Mouse (Mus musculus) heart, embryonic 11.5 days (tissue): ENCODE measurements at regions not wholly inside any gene's neighbourhood (a gene's known extent, or its start where the extent isn't known, plus 50 kb on each side); places are given as distances from the start of the nearest gene placed in this dataset.

Experiments
- ATAC-seq: fragments of 200-750 bp; cut with Nextera tagmentation; replicated peaks from 2 replicates; pipeline ENCODE4 v1.8.0; 2017; ENCODE audit warnings: moderate library complexity; ENCODE audit not compliant: insufficient number of reproducible peaks, low FRiP score, low TSS enrichment
- H3K27ac ChIP-seq: fragments of 300-500 bp; sonication (generic); 2 replicates; pipeline ENCODE4 v1.5.1; 2014; ENCODE audit warnings: mild to moderate bottlenecking, low read depth, low read length
- H3K27me3 ChIP-seq: fragments of 300-500 bp; sonication (generic); 2 replicates; pipeline ENCODE4 v1.6.1; 2014; ENCODE audit warnings: mild to moderate bottlenecking, low read length, mixed read lengths; ENCODE audit not compliant: control insufficient read depth, insufficient read depth
- H3K36me3 ChIP-seq: fragments of 300-500 bp; sonication (generic); 2 replicates; pipeline ENCODE4 v1.6.1; 2014; ENCODE audit warnings: mild to moderate bottlenecking, low read length, moderate library complexity, mixed read lengths; ENCODE audit not compliant: control insufficient read depth, insufficient read depth
- H3K4me1 ChIP-seq: fragments of 300-500 bp; sonication (generic); 2 replicates; pipeline ENCODE4 v1.6.1; 2014; ENCODE audit warnings: low read length; ENCODE audit not compliant: control insufficient read depth, insufficient read depth
- H3K4me2 ChIP-seq: fragments of 300-500 bp; sonication (generic); 2 replicates; pipeline ENCODE4 v1.6.1; 2014; ENCODE audit warnings: mild to moderate bottlenecking, moderate library complexity
- H3K4me3 ChIP-seq: fragments of 300-500 bp; sonication (generic); 2 replicates; pipeline ENCODE4 v1.5.1; 2014; ENCODE audit warnings: low read depth, low read length
- H3K9ac ChIP-seq: fragments of 300-500 bp; sonication (generic); 2 replicates; pipeline ENCODE4 v1.6.1; 2014; ENCODE audit warnings: mild to moderate bottlenecking, low read depth, low read length, moderate library complexity
- H3K9me3 ChIP-seq: fragments of 300-500 bp; sonication (generic); replicated peaks from 2 replicates; pipeline ENCODE4 v1.6.1; 2016; ENCODE audit warnings: low read length; ENCODE audit not compliant: control insufficient read depth
- WGBS: fragments of 180-500 bp; shearing (Covaris S2); extraction: QIAGEN DNeasy Blood & Tissue Kit; methylation state at CpG from one replicate; pipeline ENCODE4 v1.1.7; 2014; ENCODE audit not compliant: insufficient replicate concordance; 5-methylcytosine and 5-hydroxymethylcytosine counted together

- no peaks in the 10 kb centered on the region for H3K4me1 ChIP-seq
- no peak overlapping the region for H3K27ac ChIP-seq
- no peaks in the 10 kb centered on the region for H3K27me3 ChIP-seq
- H3K9ac ChIP-seq, result no peak overlapping the region
- 73% methylated on average over 9 of the region's 9 CpGs for WGBS
- no peaks in the 10 kb centered on the region for H3K9me3 ChIP-seq
- no peak for ATAC-seq
- no peak overlapping the region for H3K4me3 ChIP-seq
- no peaks in the 10 kb centered on the region for H3K36me3 ChIP-seq
- H3K4me2 ChIP-seq, result no peak overlapping the region
These were observed 329.3 kb upstream of the Gm11146 start for GRCm38 (mm10) chr16:77931025-77931723.

DNA sequence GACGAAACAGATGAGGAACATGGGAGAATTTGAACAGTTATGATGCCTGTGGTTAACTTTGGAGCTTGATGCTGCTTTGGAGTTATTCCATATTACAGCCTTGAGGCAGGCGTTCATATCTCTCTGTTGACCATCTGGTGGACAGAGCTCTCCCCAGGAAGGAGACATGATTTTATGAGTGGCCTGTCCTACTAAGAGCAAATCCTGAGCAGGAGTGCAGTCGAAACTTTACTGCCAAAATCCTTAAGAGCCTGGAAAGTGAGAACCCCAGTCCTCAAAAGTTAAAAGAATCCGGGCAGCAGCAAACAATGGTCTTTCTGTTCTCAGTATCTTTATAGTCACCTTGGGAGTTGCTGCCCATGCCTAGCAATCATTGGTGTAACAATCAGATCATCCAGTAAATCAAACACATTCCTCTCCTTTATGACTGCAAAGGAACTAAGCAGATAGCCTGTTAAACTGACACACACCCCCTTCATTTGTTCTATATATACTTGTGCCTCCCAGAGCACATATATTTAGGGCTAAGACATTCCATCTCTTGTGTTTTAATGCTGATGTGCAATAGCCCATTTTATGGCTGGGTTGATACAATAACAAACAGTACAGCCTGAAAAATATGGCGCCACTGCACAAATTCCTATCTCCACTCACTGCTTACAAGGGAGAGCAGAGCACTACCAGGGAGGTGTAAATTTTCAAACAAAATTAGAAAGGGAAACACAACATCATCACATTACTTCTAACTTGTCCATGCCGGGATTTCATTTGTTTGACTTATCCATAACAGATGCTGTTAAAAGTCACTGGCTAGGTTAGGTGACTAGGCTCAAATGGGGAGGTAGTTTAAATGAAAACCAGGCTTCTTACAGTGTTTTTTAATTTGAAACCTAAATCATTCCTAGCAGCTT, 312.5 kb upstream of the Gm11146 start:
- Histone ChIP-seq H3K4me2 (no peak overlapping the region), H3K4me3 (no peak overlapping the region), H3K9me3 (no peaks in the 10 kb centered on the region), H3K27ac (no peak overlapping the region), H3K4me1 (no peaks in the 10 kb centered on the region), H3K36me3 (no peaks in the 10 kb centered on the region), H3K27me3 (no peaks in the 10 kb centered on the region), H3K9ac (no peak overlapping the region)
- WGBS, result 58% methylated on average over 6 of the region's 6 CpGs
- no peak for ATAC-seq

DNA sequence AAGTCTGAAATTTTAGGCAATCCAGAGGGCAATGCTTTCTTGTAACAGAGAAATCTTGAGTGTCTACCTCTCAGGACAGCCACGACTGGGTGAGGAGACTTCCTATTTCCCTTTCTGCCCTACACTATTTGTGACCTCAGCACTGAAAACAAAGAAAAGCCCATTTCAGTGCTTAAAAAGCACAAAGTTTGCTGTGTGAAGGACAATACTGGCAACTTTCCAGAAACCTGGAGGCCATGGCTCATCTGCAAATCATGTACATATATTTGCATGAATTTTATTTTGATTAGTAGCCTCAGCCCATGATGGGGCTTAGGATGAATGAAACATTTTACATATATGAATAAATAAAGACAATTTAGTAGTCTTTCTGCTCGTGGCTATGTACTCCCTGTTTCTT, 292.4 kb upstream of the Gm11146 start:
- Histone ChIP-seq H3K27me3 (no peaks in the 10 kb centered on the region), H3K4me1 (no peaks in the 10 kb centered on the region), H3K36me3 (no peaks in the 10 kb centered on the region), H3K9ac (no peak overlapping the region), H3K27ac (no peak overlapping the region), H3K4me3 (no peak overlapping the region), H3K9me3 (no peaks in the 10 kb centered on the region), H3K4me2 (no peak overlapping the region)
- 52% methylated on average over 2 of the region's 2 CpGs for WGBS
- ATAC-seq, result no peak

GRCm38 (mm10) chr16:77893690-77894089, 291.8 kb upstream of the Gm11146 start:
- Histone ChIP-seq H3K4me1 (no peaks in the 10 kb centered on the region), H3K36me3 (no peaks in the 10 kb centered on the region), H3K9me3 (no peaks in the 10 kb centered on the region), H3K4me2 (no peak overlapping the region), H3K27me3 (no peaks in the 10 kb centered on the region), H3K27ac (no peak overlapping the region), H3K4me3 (no peak overlapping the region), H3K9ac (no peak overlapping the region)
- WGBS, result 73% methylated on average over 2 of the region's 2 CpGs
- ATAC-seq, result no peak

DNA sequence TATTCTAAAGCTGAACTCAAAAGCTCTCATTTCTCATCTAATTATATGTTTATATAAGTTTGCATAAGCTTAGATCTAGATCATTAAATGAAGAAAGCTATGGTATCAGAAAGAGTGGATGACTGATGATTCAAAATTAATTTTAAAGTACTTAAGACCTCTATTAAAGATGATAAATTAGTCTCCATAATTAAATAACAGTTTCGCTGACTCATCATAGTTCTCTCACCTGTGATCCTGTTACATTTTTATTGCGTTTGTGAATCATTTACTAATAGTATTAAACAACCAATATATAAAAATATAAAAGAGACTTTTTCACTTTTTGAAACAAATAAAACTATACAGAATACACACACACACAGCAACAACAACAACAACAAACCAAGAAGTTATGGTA, 290.8 kb upstream of the Gm11146 start:
- WGBS, result 74% methylated on average over 2 of the region's 2 CpGs
- no peaks in the 10 kb centered on the region for H3K9me3 ChIP-seq
- H3K4me2 ChIP-seq, result no peak overlapping the region
- no peaks in the 10 kb centered on the region for H3K4me1 ChIP-seq
- H3K36me3 ChIP-seq, result no peaks in the 10 kb centered on the region
- no peaks in the 10 kb centered on the region for H3K27me3 ChIP-seq
- no peak overlapping the region for H3K4me3 ChIP-seq
- H3K27ac ChIP-seq, result no peak overlapping the region
- ATAC-seq, result no peak
- H3K9ac ChIP-seq, result no peak overlapping the region

DNA sequence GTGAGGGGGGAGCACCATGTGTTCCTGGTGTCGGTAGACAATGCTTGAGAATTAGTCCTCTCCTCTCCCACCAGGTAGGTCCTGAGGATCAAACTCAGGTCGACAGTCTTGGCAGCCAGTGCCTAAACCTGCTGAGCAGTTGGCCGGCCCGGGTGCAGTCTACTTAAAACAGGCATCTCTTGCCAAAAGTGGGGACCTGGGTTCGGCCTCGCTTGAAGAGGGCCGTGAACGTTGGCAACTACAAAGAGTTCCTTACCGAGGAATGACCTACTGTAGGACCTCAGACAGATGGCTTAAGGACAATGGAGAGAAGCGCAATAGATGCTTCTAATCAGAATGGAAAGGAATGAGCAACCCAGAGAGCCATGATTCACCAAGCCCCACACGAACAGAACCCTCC, 287.5 kb upstream of the Gm11146 start:
- no peak overlapping the region for H3K4me2 ChIP-seq
- no peaks in the 10 kb centered on the region for H3K9me3 ChIP-seq
- H3K4me3 ChIP-seq, result no peak overlapping the region
- H3K9ac ChIP-seq, result no peak overlapping the region
- 86% methylated on average over 11 of the region's 11 CpGs for WGBS
- ATAC-seq, result no peak
- H3K27me3 ChIP-seq, result no peaks in the 10 kb centered on the region
- no peak overlapping the region for H3K27ac ChIP-seq
- no peaks in the 10 kb centered on the region for H3K36me3 ChIP-seq
- H3K4me1 ChIP-seq, result no peaks in the 10 kb centered on the region

DNA sequence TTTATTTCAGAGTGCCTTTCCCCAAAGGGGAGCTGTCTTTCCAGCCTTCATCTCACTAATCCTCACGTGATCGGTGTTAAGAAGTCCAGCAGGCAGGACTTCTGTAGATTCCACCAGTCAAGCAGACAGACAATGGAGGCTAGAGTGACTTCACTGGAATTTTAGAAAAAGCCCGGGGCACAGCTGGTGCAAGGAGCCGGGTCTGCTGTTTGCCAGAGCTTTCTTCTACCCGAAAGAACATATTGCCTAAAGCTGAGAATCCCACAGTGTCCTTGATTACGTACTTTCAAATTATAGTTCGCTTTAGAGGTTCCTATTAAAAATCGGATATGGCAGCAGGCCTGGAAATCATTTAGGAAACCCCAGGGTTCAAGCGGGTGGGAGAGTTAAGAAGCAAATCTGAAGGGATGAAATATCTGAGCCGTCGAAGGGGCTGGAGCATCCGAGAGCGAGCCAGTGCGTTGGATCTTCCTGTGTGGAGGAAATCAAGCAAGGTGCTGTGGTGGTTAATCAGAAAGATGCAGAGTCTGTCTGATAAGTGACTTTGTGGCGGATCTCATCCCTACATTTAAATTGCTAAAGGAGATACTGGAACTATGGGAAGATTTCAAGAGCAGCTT, 283.3 kb upstream of the Gm11146 start:
- no peaks in the 10 kb centered on the region for H3K4me1 ChIP-seq
- H3K9ac ChIP-seq, result no peak overlapping the region
- no peaks in the 10 kb centered on the region for H3K9me3 ChIP-seq
- H3K4me2 ChIP-seq, result no peak overlapping the region
- H3K4me3 ChIP-seq, result no peak overlapping the region
- H3K36me3 ChIP-seq, result no peaks in the 10 kb centered on the region
- WGBS, result 72% methylated on average over 15 of the region's 15 CpGs
- H3K27me3 ChIP-seq, result no peaks in the 10 kb centered on the region
- no peak overlapping the region for H3K27ac ChIP-seq
- ATAC-seq, result no peak

GRCm38 (mm10) chr16:77884495-77884894, 282.6 kb upstream of the Gm11146 start:
- no peak overlapping the region for H3K4me2 ChIP-seq
- no peaks in the 10 kb centered on the region for H3K27me3 ChIP-seq
- no peaks in the 10 kb centered on the region for H3K4me1 ChIP-seq
- no peak overlapping the region for H3K9ac ChIP-seq
- no peaks in the 10 kb centered on the region for H3K9me3 ChIP-seq
- no peak for ATAC-seq
- H3K27ac ChIP-seq, result no peak overlapping the region
- no peaks in the 10 kb centered on the region for H3K36me3 ChIP-seq
- H3K4me3 ChIP-seq, result no peak overlapping the region
- WGBS, result 88% methylated on average over 9 of the region's 9 CpGs
